Mouse (Mus musculus) spleen, adult 18-20 months (tissue): ENCODE measurements around the gene Thbs3.

Source experiments
- DNase-seq, 2 experiments: peaks; one replicate each; pipeline ENCODE4 v3.0.0; 2022; ENCODE audit warnings: mixed read lengths in 2 of 2

The Thbs3 gene

GRCm38 (mm10) chr3:89228180-89228549 is 13.2 kb downstream of the Thbs3 start:
- peak; percentile 76 to 86 for DNase-seq

- no peak for DNase-seq
Measured at GRCm38 (mm10) chr3:89228836-89229235, 13.9 kb downstream of the Thbs3 start, which contains the start of gene Muc1. TSS of gene Muc1 (plus strand) at chr3:89229057.

- no peak for DNase-seq
Measured at GRCm38 (mm10) chr3:89229276-89229675, 14.3 kb downstream of the Thbs3 start.

GRCm38 (mm10) chr3:89230561-89230960 is 15.6 kb downstream of the Thbs3 start:
- DNase-seq: no peak

GRCm38 (mm10) chr3:89231345-89231744 is 16.4 kb downstream of the Thbs3 start:
- DNase-seq: no peak

GRCm38 (mm10) chr3:89231772-89232275 is 16.8 kb downstream of the Thbs3 start:
- no peak for DNase-seq

GRCm38 (mm10) chr3:89232614-89233013 is 17.6 kb downstream of the Thbs3 start:
- no peak for DNase-seq

GRCm38 (mm10) chr3:89233562-89234110 is 18.7 kb downstream of the Thbs3 start:
- peak in 1 of 2 experiments; percentile 52 for DNase-seq

GRCm38 (mm10) chr3:89236516-89236915 is 21.5 kb downstream of the Thbs3 start:
- no peak for DNase-seq

GRCm38 (mm10) chr3:89237682-89238081 is 22.7 kb downstream of the Thbs3 start:
- DNase-seq: no peak

GRCm38 (mm10) chr3:89238494-89238893 is 23.5 kb downstream of the Thbs3 start:
- no peak for DNase-seq

- peak; percentile 46 to 70 for DNase-seq
Measured at GRCm38 (mm10) chr3:89242331-89242895, 27.4 kb downstream of the Thbs3 start.

- peak; percentile 60 to 71 for DNase-seq
Measured at GRCm38 (mm10) chr3:89243609-89244008, 28.6 kb downstream of the Thbs3 start.

GRCm38 (mm10) chr3:89244158-89244981 is 29.4 kb downstream of the Thbs3 start:
- DNase-seq: peak; percentile 31 to 43

- DNase-seq: peak in 1 of 2 experiments; percentile 41
Measured at GRCm38 (mm10) chr3:89244982-89245687, 30.2 kb downstream of the Thbs3 start.

GRCm38 (mm10) chr3:89245688-89246171 is 30.8 kb downstream of the Thbs3 start, which contains the start of gene Krtcap2:
TSS of gene Krtcap2 (plus strand) at chr3:89245966.
- peak in 1 of 2 experiments; percentile 35 for DNase-seq

GRCm38 (mm10) chr3:89246261-89247100 is 31.5 kb downstream of the Thbs3 start, which contains the start of gene Trim46:
TSS of gene Trim46 (minus strand) at chr3:89246309.
- peak; percentile 75 to 85 for DNase-seq

GRCm38 (mm10) chr3:89247466-89247865 is 32.5 kb downstream of the Thbs3 start:
- DNase-seq: no peak

- DNase-seq: peak; percentile 65 to 79
Measured at GRCm38 (mm10) chr3:89250435-89251040, 35.6 kb downstream of the Thbs3 start.

GRCm38 (mm10) chr3:89251365-89251895 is 36.5 kb downstream of the Thbs3 start:
- peak; percentile 78 to 83 for DNase-seq

GRCm38 (mm10) chr3:89254994-89255393 is 40.0 kb downstream of the Thbs3 start:
- no peak for DNase-seq
